17 mouse cellular contexts compared by ENCODE assay signal in genomic region chr6:90540520-90540919, GRCm38 (mm10). TPM values are rescaled to one million over a fixed set of nuclear protein-coding genes. Genes with fewer than 3 reads are reported as not detected.
A peak's percentile ranks its signal among the peaks of the same experiment; 100 is the strongest.
DNase-seq lines count a peak whose midpoint lies in the region; ATAC-seq and TF ChIP-seq lines count a peak whose summit lies in the region.
"Had no signal": no experiment of that assay in that cellular context is flagged by ENCODE, and none has a peak within 500 bp of the region (broad histone marks: within the 10 kb centered on the region; RNA-seq: fewer than 3 reads in every experiment).

No protein-coding gene starts in this region.

- no peak for TF ChIP-seq POLR2A in kidney, adult 2 months (IDR thresholded peaks at IDR 0.05; ENCODE audit: low read depth, low read length)

- ATAC-seq in neural tube, embryonic 11.5 days (ENCODE audit: insufficient read depth, low FRiP score, low TSS enrichment) = no peak
- no peak for ATAC-seq in midbrain, embryonic 12.5 days (ENCODE audit: low FRiP score, low read depth)
- no peak for ATAC-seq in neural tube, embryonic 15.5 days (ENCODE audit: low FRiP score)

- H3K27ac ChIP-seq in neural tube, embryonic 11.5 days (ENCODE audit: low read depth, low read length) = peak overlapping the region; percentile 55; the same call in 1 of the 2 replicates
- H3K27ac ChIP-seq in midbrain, embryonic 12.5 days (replicated peaks) = peak overlapping the region; percentile 79
- peak overlapping the region; percentile 81 for H3K27ac ChIP-seq in neural tube, embryonic 15.5 days (replicated peaks)
- no peak overlapping the region for H3K27ac ChIP-seq in kidney, adult 2 months (ENCODE audit: insufficient read depth, low read depth, low read length)
- H3K27ac ChIP-seq: limb, embryonic 10.5 days had no signal

- peak; percentile 24 for DNase-seq in adrenal gland, adult 2 months
- no peak for DNase-seq in adrenal gland, postnatal 25 days
- DNase-seq in neural tube, embryonic 11.5 days (ENCODE audit: low spot score) = no peak
- DNase-seq in neural tube, embryonic 10.5 days (ENCODE audit: extremely low spot score, low spot score) = no peak
- DNase-seq in kidney, adult 2 months = no peak
- no peak for DNase-seq in right cerebral cortex, postnatal 14 days
- DNase-seq: adrenal gland, postnatal 36 days; cerebellum, adult 9-11 months; embryo, embryonic 11 days; heart, adult 18-20 months; kidney, postnatal 36 days; lung, adult 18-20 months; lung, postnatal 36 days; thymus, postnatal 36 days had no signal

- H3K9ac ChIP-seq in neural tube, embryonic 11.5 days (ENCODE audit: low read length) = no peak overlapping the region
- no peak overlapping the region for H3K9ac ChIP-seq in midbrain, embryonic 12.5 days (replicated peaks)
- H3K9ac ChIP-seq in neural tube, embryonic 15.5 days (replicated peaks) = no peak overlapping the region

- no peaks in the 10 kb centered on the region for H3K27me3 ChIP-seq in neural tube, embryonic 11.5 days (ENCODE audit: control insufficient read depth, insufficient read depth, low read length)
- H3K27me3 ChIP-seq in midbrain, embryonic 12.5 days = no peaks in the 10 kb centered on the region; the same call in 1 of the 2 replicates
- 0 out of 2 replicates have a peak, but pooled peaks cover 2% of the 10 kb centered on the region for H3K27me3 ChIP-seq in neural tube, embryonic 15.5 days (replicated peaks)
- H3K27me3 ChIP-seq in kidney, adult 2 months (replicated peaks; ENCODE audit: control insufficient read depth, insufficient read depth, low read length) = no peaks in the 10 kb centered on the region

- H3K4me2 ChIP-seq in neural tube, embryonic 11.5 days (ENCODE audit: low read depth) = no peak overlapping the region
- H3K4me2 ChIP-seq in midbrain, embryonic 12.5 days (replicated peaks) = no peak overlapping the region
- no peak overlapping the region for H3K4me2 ChIP-seq in neural tube, embryonic 15.5 days

- no peaks in the 10 kb centered on the region for H3K36me3 ChIP-seq in neural tube, embryonic 11.5 days (ENCODE audit: control insufficient read depth, insufficient read depth, low read length)
- no peaks in the 10 kb centered on the region for H3K36me3 ChIP-seq in midbrain, embryonic 12.5 days
- no peaks in the 10 kb centered on the region for H3K36me3 ChIP-seq in neural tube, embryonic 15.5 days
- H3K36me3 ChIP-seq in kidney, adult 2 months (ENCODE audit: control insufficient read depth, insufficient read depth, low read length) = no peaks in the 10 kb centered on the region
- H3K36me3 ChIP-seq: limb, embryonic 10.5 days had no signal

- no peaks in the 10 kb centered on the region for H3K4me1 ChIP-seq in neural tube, embryonic 11.5 days (ENCODE audit: control insufficient read depth, insufficient read depth, low read length)
- peaks cover 17% of the 10 kb centered on the region; the same call in 1 of the 2 replicates for H3K4me1 ChIP-seq in midbrain, embryonic 12.5 days
- H3K4me1 ChIP-seq in neural tube, embryonic 15.5 days = 0 out of 2 replicates have a peak, but pooled peaks cover 1% of the 10 kb centered on the region
- H3K4me1 ChIP-seq in kidney, adult 2 months (ENCODE audit: control insufficient read depth, insufficient read depth, low read length) = peaks cover 9% of the 10 kb centered on the region
- H3K4me1 ChIP-seq: limb, embryonic 10.5 days had no signal

- 87% methylated on average over 1 of the region's 1 CpGs for WGBS in neural tube, embryonic 11.5 days
- WGBS in midbrain, embryonic 12.5 days = 100% methylated on average over 1 of the region's 1 CpGs
- WGBS in neural tube, embryonic 15.5 days = 90% methylated on average over 1 of the region's 1 CpGs
- 86% methylated on average over 1 of the region's 1 CpGs for WGBS in kidney, adult 2 months

- no peak for TF ChIP-seq CTCF in kidney, adult 2 months (conservative IDR thresholded peaks at IDR 0.05; ENCODE audit: insufficient read depth, insufficient read length, low read depth, low read length)

- H3K4me3 ChIP-seq in neural tube, embryonic 11.5 days (ENCODE audit: low read depth, low read length) = no peak overlapping the region
- no peak overlapping the region for H3K4me3 ChIP-seq in midbrain, embryonic 12.5 days
- no peak overlapping the region for H3K4me3 ChIP-seq in neural tube, embryonic 15.5 days (replicated peaks)
- no peak overlapping the region for H3K4me3 ChIP-seq in kidney, adult 2 months (ENCODE audit: insufficient read depth, low read depth, low read length)
- H3K4me3 ChIP-seq: limb, embryonic 10.5 days had no signal

- H3K9me3 ChIP-seq in neural tube, embryonic 11.5 days (ENCODE audit: control insufficient read depth, low read length) = no peaks in the 10 kb centered on the region
- H3K9me3 ChIP-seq in midbrain, embryonic 12.5 days = no peaks in the 10 kb centered on the region
- no peaks in the 10 kb centered on the region for H3K9me3 ChIP-seq in neural tube, embryonic 15.5 days (replicated peaks)
- H3K9me3 ChIP-seq: limb, embryonic 10.5 days had no signal

RNA-seq across cellular contexts. Expression of gene Aldh1l1, which starts 54.3 kb away (rescaled TPM):
- total RNA-seq in adrenal gland, adult 2 months (2021) = 100 to 1,000 TPM; 136 to 202 TPM
- 83.4 and 111 TPM in 2 replicates for polyA plus RNA-seq in adrenal gland, adult 2 months (2012; rRNA removed)
- total RNA-seq in adrenal gland, postnatal 25 days (2021) = 179 and 220 TPM in 2 replicates
- polyA plus RNA-seq in neural tube, embryonic 11.5 days (2014; fragmentation: Nextera tagmentation; extraction: Ambion mirVana) = 0.97 and 2.7 TPM in 2 replicates
- 8.8 and 11.6 TPM in 2 replicates for polyA plus RNA-seq in midbrain, embryonic 12.5 days (2016; fragmentation: Nextera tagmentation; extraction: Ambion mirVana)
- 60.1 and 68.2 TPM in 2 replicates for polyA plus RNA-seq in neural tube, embryonic 15.5 days (2015; fragmentation: Nextera tagmentation; extraction: Ambion mirVana)
- 253 and 260 TPM in 2 replicates for polyA plus RNA-seq in kidney, adult 2 months (2012; rRNA removed)
